Mouse (Mus musculus): ENCODE results near the gene Zkscan4. TPM values are rescaled to one million over a fixed set of nuclear protein-coding genes. Genes with fewer than 3 reads are reported as not detected.
"Not testable (repeated sequence)": the region's sequence is repeated elsewhere in the genome, so short reads cannot be mapped to it uniquely, and the experiment has no call there.

The Zkscan4 gene
- polyA plus RNA-seq, 1 experiment from 2014 or later, result 4.5 TPM

- H3K4me2 ChIP-seq (replicated peaks; ENCODE audit: low read depth, low read length), result no peak overlapping the region
- 17% methylated on average over 4 of the region's 4 CpGs for WGBS
Measured at GRCm38 (mm10) chr13:21456347-21456746, 22.4 kb upstream of the Zkscan4 start.

GRCm38 (mm10) chr13:21462516-21462915 lies 16.2 kb upstream of the Zkscan4 start:
- not testable (repeated sequence) for H3K4me3 ChIP-seq (ENCODE audit: low read length); H3K27ac ChIP-seq (ENCODE audit: low read length); H3K27me3 ChIP-seq (ENCODE audit: insufficient read depth, low read length); H3K36me3 ChIP-seq (ENCODE audit: insufficient read depth, low read length); H3K9ac ChIP-seq (replicated peaks; ENCODE audit: low read length); ATAC-seq (ENCODE audit: low FRiP score, low TSS enrichment); H3K9me3 ChIP-seq (ENCODE audit: low read length); H3K4me1 ChIP-seq (ENCODE audit: insufficient read depth, low read length); H3K4me2 ChIP-seq (replicated peaks; ENCODE audit: low read depth, low read length)
- WGBS, result 45% methylated on average over 9 of the region's 9 CpGs

More at GRCm38 (mm10) chr13:21456347-21456746, 22.4 kb upstream of the Zkscan4 start:
- H3K9ac ChIP-seq (replicated peaks; ENCODE audit: low read length), result no peak overlapping the region
- H3K9me3 ChIP-seq (ENCODE audit: low read length), result no peaks in the 10 kb centered on the region
- no peaks in the 10 kb centered on the region; the same call in 1 of the 2 replicates for H3K27me3 ChIP-seq (ENCODE audit: insufficient read depth, low read length)
- H3K27ac ChIP-seq (ENCODE audit: low read length), result peak overlapping the region; percentile 34; the same call in 1 of the 2 replicates
- no peak overlapping the region for H3K4me3 ChIP-seq (ENCODE audit: low read length)
- peaks cover 10% of the 10 kb centered on the region for H3K4me1 ChIP-seq (ENCODE audit: insufficient read depth, low read length)
- peaks cover 5% of the 10 kb centered on the region; the same call in 1 of the 2 replicates for H3K36me3 ChIP-seq (ENCODE audit: insufficient read depth, low read length)
- ATAC-seq (ENCODE audit: low FRiP score, low TSS enrichment), result peak; percentile 82

- H3K4me2 ChIP-seq (replicated peaks; ENCODE audit: low read depth, low read length), result no peak overlapping the region
- H3K9ac ChIP-seq (replicated peaks; ENCODE audit: low read length), result no peak overlapping the region
- no peaks in the 10 kb centered on the region for H3K9me3 ChIP-seq (ENCODE audit: low read length)
- no peak for ATAC-seq (ENCODE audit: low FRiP score, low TSS enrichment)
- WGBS, result 86% methylated on average over 10 of the region's 10 CpGs
- no peak overlapping the region for H3K27ac ChIP-seq (ENCODE audit: low read length)
- H3K36me3 ChIP-seq (ENCODE audit: insufficient read depth, low read length), result no peaks in the 10 kb centered on the region
- H3K4me1 ChIP-seq (ENCODE audit: insufficient read depth, low read length), result 0 out of 2 replicates have a peak, but pooled peaks cover 2% of the 10 kb centered on the region
- peaks cover 12% of the 10 kb centered on the region for H3K27me3 ChIP-seq (ENCODE audit: insufficient read depth, low read length)
- no peak overlapping the region for H3K4me3 ChIP-seq (ENCODE audit: low read length)
Measured at GRCm38 (mm10) chr13:21467336-21467735, 11.4 kb upstream of the Zkscan4 start.

GRCm38 (mm10) chr13:21468061-21469019 lies 10.4 kb upstream of the Zkscan4 start, which contains the start of gene Nkapl:
TSS of gene Nkapl (minus strand) at chr13:21468509.
- peaks cover 12% of the 10 kb centered on the region for H3K27me3 ChIP-seq (ENCODE audit: insufficient read depth, low read length)
- under 1% methylated on average over 53 of the region's 54 CpGs for WGBS
- H3K36me3 ChIP-seq (ENCODE audit: insufficient read depth, low read length), result no peaks in the 10 kb centered on the region
- peak within 1 kb of the TSS; percentile 81 for H3K9ac ChIP-seq (replicated peaks; ENCODE audit: low read length)
- ATAC-seq (ENCODE audit: low FRiP score, low TSS enrichment), result peak; percentile 100
- H3K4me3 ChIP-seq (ENCODE audit: low read length), result peak within 1 kb of the TSS; percentile 72
- 0 out of 2 replicates have a peak, but pooled peaks cover 2% of the 10 kb centered on the region for H3K4me1 ChIP-seq (ENCODE audit: insufficient read depth, low read length)
- 0 out of 2 replicates have a peak within 1 kb of the TSS, but pooled peaks have one; percentile 24 for H3K27ac ChIP-seq (ENCODE audit: low read length)
- H3K9me3 ChIP-seq (ENCODE audit: low read length), result no peaks in the 10 kb centered on the region
- H3K4me2 ChIP-seq (replicated peaks; ENCODE audit: low read depth, low read length), result peak within 1 kb of the TSS; percentile 97

- H3K27me3 ChIP-seq (ENCODE audit: insufficient read depth, low read length), result peaks cover 12% of the 10 kb centered on the region
- no peak for ATAC-seq (ENCODE audit: low FRiP score, low TSS enrichment)
- H3K27ac ChIP-seq (ENCODE audit: low read length), result no peak overlapping the region
- peak overlapping the region; percentile 97 for H3K4me2 ChIP-seq (replicated peaks; ENCODE audit: low read depth, low read length)
- H3K9me3 ChIP-seq (ENCODE audit: low read length), result no peaks in the 10 kb centered on the region
- peak overlapping the region; percentile 72; the same call in 1 of the 2 replicates for H3K4me3 ChIP-seq (ENCODE audit: low read length)
- H3K9ac ChIP-seq (replicated peaks; ENCODE audit: low read length), result no peak overlapping the region
- WGBS, result 38% methylated on average over 9 of the region's 9 CpGs
- H3K4me1 ChIP-seq (ENCODE audit: insufficient read depth, low read length), result 0 out of 2 replicates have a peak, but pooled peaks cover 2% of the 10 kb centered on the region
- H3K36me3 ChIP-seq (ENCODE audit: insufficient read depth, low read length), result no peaks in the 10 kb centered on the region
Measured at GRCm38 (mm10) chr13:21469097-21469496, 9.6 kb upstream of the Zkscan4 start.

- Histone ChIP-seq H3K4me3 (ENCODE audit: low read length) (no peak overlapping the region), H3K4me1 (ENCODE audit: insufficient read depth, low read length) (0 out of 2 replicates have a peak, but pooled peaks cover 2% of the 10 kb centered on the region), H3K9me3 (ENCODE audit: low read length) (no peaks in the 10 kb centered on the region), H3K27ac (ENCODE audit: low read length) (no peak overlapping the region), H3K9ac (replicated peaks; ENCODE audit: low read length) (no peak overlapping the region), H3K27me3 (ENCODE audit: insufficient read depth, low read length) (peaks cover 8% of the 10 kb centered on the region), H3K36me3 (ENCODE audit: insufficient read depth, low read length) (no peaks in the 10 kb centered on the region), H3K4me2 (replicated peaks; ENCODE audit: low read depth, low read length) (no peak overlapping the region)
- 41% methylated on average over 4 of the region's 4 CpGs for WGBS
- no peak for ATAC-seq (ENCODE audit: low FRiP score, low TSS enrichment)
Measured at GRCm38 (mm10) chr13:21472427-21472826, 6.3 kb upstream of the Zkscan4 start.

- WGBS, result 94% methylated on average over 1 of the region's 1 CpGs
- Histone ChIP-seq H3K27me3 (ENCODE audit: insufficient read depth, low read length) (no peaks in the 10 kb centered on the region), H3K27ac (ENCODE audit: low read length) (no peak overlapping the region), H3K4me3 (ENCODE audit: low read length) (no peak overlapping the region), H3K4me2 (replicated peaks; ENCODE audit: low read depth, low read length) (no peak overlapping the region), H3K9me3 (ENCODE audit: low read length) (peaks cover 4% of the 10 kb centered on the region; the same call in 1 of the 2 replicates), H3K9ac (replicated peaks; ENCODE audit: low read length) (no peak overlapping the region), H3K4me1 (ENCODE audit: insufficient read depth, low read length) (no peaks in the 10 kb centered on the region), H3K36me3 (ENCODE audit: insufficient read depth, low read length) (peaks cover 13% of the 10 kb centered on the region)
- ATAC-seq (ENCODE audit: low FRiP score, low TSS enrichment), result no peak
Measured at GRCm38 (mm10) chr13:21486881-21487280, 8.2 kb downstream of the Zkscan4 start.

GRCm38 (mm10) chr13:21492847-21493246 lies 14.1 kb downstream of the Zkscan4 start:
- WGBS, result 92% methylated on average over 5 of the region's 5 CpGs
- no peak overlapping the region for H3K4me3 ChIP-seq (ENCODE audit: low read length)
- H3K9me3 ChIP-seq (ENCODE audit: low read length), result no peaks in the 10 kb centered on the region
- no peaks in the 10 kb centered on the region for H3K27me3 ChIP-seq (ENCODE audit: insufficient read depth, low read length)
- ATAC-seq (ENCODE audit: low FRiP score, low TSS enrichment), result no peak
- H3K27ac ChIP-seq (ENCODE audit: low read length), result no peak overlapping the region
- H3K36me3 ChIP-seq (ENCODE audit: insufficient read depth, low read length), result no peaks in the 10 kb centered on the region
- no peak overlapping the region for H3K9ac ChIP-seq (replicated peaks; ENCODE audit: low read length)
- H3K4me2 ChIP-seq (replicated peaks; ENCODE audit: low read depth, low read length), result no peak overlapping the region
- no peaks in the 10 kb centered on the region for H3K4me1 ChIP-seq (ENCODE audit: insufficient read depth, low read length)

- no peaks in the 10 kb centered on the region for H3K4me1 ChIP-seq (ENCODE audit: insufficient read depth, low read length)
- H3K4me2 ChIP-seq (replicated peaks; ENCODE audit: low read depth, low read length), result no peak within 1 kb of the TSS
- WGBS, result 92% methylated on average over 21 of the region's 21 CpGs
- no peak for ATAC-seq (ENCODE audit: low FRiP score, low TSS enrichment)
- no peak within 1 kb of the TSS for H3K9ac ChIP-seq (replicated peaks; ENCODE audit: low read length)
- H3K4me3 ChIP-seq (ENCODE audit: low read length), result no peak within 1 kb of the TSS
- H3K36me3 ChIP-seq (ENCODE audit: insufficient read depth, low read length), result no peaks in the 10 kb centered on the region
- no peaks in the 10 kb centered on the region for H3K9me3 ChIP-seq (ENCODE audit: low read length)
- no peaks in the 10 kb centered on the region for H3K27me3 ChIP-seq (ENCODE audit: insufficient read depth, low read length)
- H3K27ac ChIP-seq (ENCODE audit: low read length), result no peak within 1 kb of the TSS
Measured at GRCm38 (mm10) chr13:21495080-21495479, 16.4 kb downstream of the Zkscan4 start, which contains the start of gene AK157302. TSS of gene AK157302 (plus strand) at chr13:21495223.

Measured in kidney, embryonic 16.5 days (tissue).